In the genomic region with DNA sequence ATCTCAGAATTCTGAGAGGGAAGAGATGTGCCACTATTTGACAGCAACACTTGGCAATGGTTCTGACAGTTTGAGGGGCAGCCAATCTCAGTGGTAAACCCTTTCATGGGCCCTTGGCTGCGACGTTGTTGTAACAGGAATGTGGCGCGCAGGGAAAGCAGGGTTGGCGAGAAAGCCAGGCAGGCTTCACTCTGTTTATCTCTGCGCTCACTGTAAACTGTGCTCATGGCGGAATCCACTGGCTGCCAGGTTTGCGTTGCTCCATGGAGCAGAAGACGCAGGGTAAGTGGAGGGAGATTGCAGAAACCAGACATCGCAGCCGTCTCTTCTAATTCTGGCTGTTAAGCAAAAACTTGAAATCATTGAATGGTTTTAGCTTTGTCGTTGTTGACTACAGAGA, we compare ENCODE assay signal across 10 mouse cellular contexts.
A peak's percentile ranks its signal among the peaks of the same experiment; 100 is the strongest.
DNase-seq lines count a peak whose midpoint lies in the region; ATAC-seq lines count a peak whose summit lies in the region.
"Had no signal": no experiment of that assay in that cellular context is flagged by ENCODE, and none has a peak within 500 bp of the region (broad histone marks: within the 10 kb centered on the region; RNA-seq: fewer than 3 reads in every experiment).

No protein-coding gene starts in this region.

- WGBS in neural tube, embryonic 15.5 days: 60% methylated on average over 12 of the region's 12 CpGs
- WGBS in intestine, embryonic 14.5 days: 40% methylated on average over 12 of the region's 12 CpGs
- WGBS in stomach, embryonic 14.5 days: 45% methylated on average over 12 of the region's 12 CpGs

- H3K4me2 ChIP-seq in neural tube, embryonic 15.5 days: peak overlapping the region; percentile 31
- peak overlapping the region; percentile 32 for H3K4me2 ChIP-seq in intestine, embryonic 14.5 days (ENCODE audit: low read length)
- peak overlapping the region; percentile 10; the same call in 1 of the 2 replicates for H3K4me2 ChIP-seq in stomach, embryonic 14.5 days (replicated peaks; ENCODE audit: low read depth, low read length)

- peak; percentile 76 for ATAC-seq in frontal cortex, adult (ENCODE audit: low TSS enrichment)
- ATAC-seq in neural tube, embryonic 15.5 days (ENCODE audit: low FRiP score): peak; percentile 55; the same call in 1 of the 2 replicates
- no peak for ATAC-seq in intestine, embryonic 14.5 days (replicated peaks; ENCODE audit: low FRiP score, low TSS enrichment, low read depth)
- ATAC-seq in stomach, embryonic 14.5 days (ENCODE audit: insufficient number of reproducible peaks, insufficient read depth, low FRiP score, low read depth): no peak
- no peak for ATAC-seq in erythroid progenitor cell, adult 5-6 weeks (replicated peaks; ENCODE audit: low FRiP score, poor library complexity, severe bottlenecking)

- no peaks in the 10 kb centered on the region for H3K27me3 ChIP-seq in neural tube, embryonic 15.5 days (replicated peaks)
- no peaks in the 10 kb centered on the region for H3K27me3 ChIP-seq in intestine, embryonic 14.5 days (replicated peaks; ENCODE audit: control insufficient read depth, insufficient read depth, low read length)
- no peaks in the 10 kb centered on the region for H3K27me3 ChIP-seq in stomach, embryonic 14.5 days (ENCODE audit: control insufficient read depth, insufficient read depth, low read length)

- no peak for DNase-seq in frontal cortex, adult 2 months (ENCODE audit: extremely low spot score in 1 of 2, low spot score in 1 of 2)
- DNase-seq in neural tube, embryonic 10.5 days (ENCODE audit: extremely low spot score, low spot score): no peak
- DNase-seq in intestine, embryonic 14.5 days (ENCODE audit: low spot score): peak; percentile 51
- no peak for DNase-seq in thymus, postnatal 4 days
- DNase-seq: adrenal gland, postnatal 14 days; kidney, postnatal 14 days had no signal

- H3K9ac ChIP-seq in neural tube, embryonic 15.5 days (replicated peaks): no peak overlapping the region
- H3K9ac ChIP-seq in intestine, embryonic 14.5 days (ENCODE audit: low read length): no peak overlapping the region
- no peak overlapping the region for H3K9ac ChIP-seq in stomach, embryonic 14.5 days (replicated peaks; ENCODE audit: low read depth, low read length)

- 0 out of 2 replicates have a peak, but pooled peaks cover 4% of the 10 kb centered on the region for H3K4me1 ChIP-seq in neural tube, embryonic 15.5 days
- H3K4me1 ChIP-seq in intestine, embryonic 14.5 days (replicated peaks; ENCODE audit: control insufficient read depth, insufficient read depth, low read length): peaks cover 13% of the 10 kb centered on the region
- no peaks in the 10 kb centered on the region for H3K4me1 ChIP-seq in stomach, embryonic 14.5 days (ENCODE audit: control insufficient read depth, insufficient read depth, low read length)

- no peaks in the 10 kb centered on the region for H3K36me3 ChIP-seq in neural tube, embryonic 15.5 days
- no peaks in the 10 kb centered on the region for H3K36me3 ChIP-seq in intestine, embryonic 14.5 days (ENCODE audit: control insufficient read depth, insufficient read depth, low read length)
- no peaks in the 10 kb centered on the region for H3K36me3 ChIP-seq in stomach, embryonic 14.5 days (ENCODE audit: control insufficient read depth, insufficient read depth, low read length)

- H3K27ac ChIP-seq in neural tube, embryonic 15.5 days (replicated peaks): peak overlapping the region; percentile 37; the same call in 1 of the 2 replicates
- no peak overlapping the region for H3K27ac ChIP-seq in intestine, embryonic 14.5 days (ENCODE audit: low read depth)
- no peak overlapping the region for H3K27ac ChIP-seq in stomach, embryonic 14.5 days (ENCODE audit: low read length)

- no peaks in the 10 kb centered on the region for H3K9me3 ChIP-seq in neural tube, embryonic 15.5 days (replicated peaks)
- no peaks in the 10 kb centered on the region for H3K9me3 ChIP-seq in intestine, embryonic 14.5 days (ENCODE audit: control insufficient read depth, low read length)
- no peaks in the 10 kb centered on the region for H3K9me3 ChIP-seq in stomach, embryonic 14.5 days (ENCODE audit: control insufficient read depth, low read depth, low read length)

- H3K4me3 ChIP-seq in neural tube, embryonic 15.5 days (replicated peaks): no peak overlapping the region
- no peak overlapping the region for H3K4me3 ChIP-seq in intestine, embryonic 14.5 days (ENCODE audit: low read depth, low read length)
- H3K4me3 ChIP-seq in stomach, embryonic 14.5 days (ENCODE audit: low read depth, low read length): no peak overlapping the region

Comparison
In these comparisons a context has a peak if more than half of its experiments do, and no peak if none do; other contexts are left out.
1. ATAC-seq: peak in frontal cortex, adult (single experiment) and neural tube, embryonic 15.5 days (single experiment); none in intestine, embryonic 14.5 days (single experiment), stomach, embryonic 14.5 days (single experiment) and erythroid progenitor cell, adult 5-6 weeks (single experiment).
2. Peak in every context shown above with its lines, with median percentiles within 50 percentile points of each other: H3K4me2 ChIP-seq.